Comparison of ENCODE assay signal across 22 mouse cellular contexts in the genomic region with DNA sequence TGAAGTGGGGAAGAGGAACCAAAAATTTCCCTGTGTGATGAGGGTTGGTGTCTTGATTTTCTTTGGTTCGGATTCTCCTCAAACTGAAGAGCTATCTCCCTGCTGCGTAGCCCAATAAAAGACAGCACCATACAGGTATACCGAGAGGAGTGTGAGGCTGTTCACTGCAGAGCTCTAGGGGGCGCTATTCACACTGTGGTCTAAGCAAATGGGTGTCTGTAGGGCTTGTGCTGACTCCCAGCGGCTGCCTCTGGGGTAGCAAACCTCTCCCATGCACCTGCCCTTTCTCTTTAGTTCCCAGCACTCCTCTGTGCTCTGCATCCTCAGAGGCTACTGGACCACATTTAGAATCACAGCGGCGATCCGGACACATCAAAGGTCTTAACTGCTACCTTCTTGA. TPM values are rescaled to one million over a fixed set of nuclear protein-coding genes. Genes with fewer than 3 reads are reported as not detected.
DNase-seq lines count a peak whose midpoint lies in the region; ATAC-seq and TF ChIP-seq lines count a peak whose summit lies in the region.
"Had no signal": no experiment of that assay in that cellular context is flagged by ENCODE, and none has a peak within 500 bp of the region (broad histone marks: within the 10 kb centered on the region; RNA-seq: fewer than 3 reads in every experiment).

No protein-coding gene starts in this region.

- H3K27ac ChIP-seq in forebrain, postnatal 0 days (ENCODE audit: low read depth, low read length): no peak overlapping the region
- no peak overlapping the region for H3K27ac ChIP-seq in forebrain, embryonic 12.5 days
- H3K27ac ChIP-seq in lung, embryonic 14.5 days (ENCODE audit: low read depth): no peak overlapping the region
- H3K27ac ChIP-seq in lung, postnatal 0 days (ENCODE audit: low read length): no peak overlapping the region
- H3K27ac ChIP-seq in MEL (ENCODE audit: control insufficient read depth, low read depth, low read length): no peak overlapping the region
- no peak overlapping the region for H3K27ac ChIP-seq in stomach, postnatal 0 days (replicated peaks)
- H3K27ac ChIP-seq: hindbrain, embryonic 13.5 days; limb, embryonic 10.5 days; liver, embryonic 14.5 days had no signal

- TF ChIP-seq CTCF in forebrain, postnatal 0 days (IDR thresholded peaks at IDR 0.05; ENCODE audit: low read depth): peak; percentile 40; the same call in 1 of the 2 replicates
- 0 out of 2 replicates have a peak, but pooled peaks have one; percentile 1 for TF ChIP-seq CTCF in lung, embryonic 14.5 days (IDR thresholded peaks at IDR 0.05; ENCODE audit: low read depth)
- no peak for TF ChIP-seq CTCF in lung, postnatal 0 days (IDR thresholded peaks at IDR 0.05)
- TF ChIP-seq CTCF in MEL (IDR thresholded peaks at IDR 0.05 in 2 of 3, conservative IDR thresholded peaks at IDR 0.05 in 1 of 3; ENCODE audit: control insufficient read depth in 1 of 3, insufficient read depth in 1 of 3, low read depth in 2 of 3, low read length in 3 of 3, poor library complexity in 1 of 3, severe bottlenecking in 1 of 3): peak; percentile 16 to 42 (median 26); a peak in 4 of 6 replicates
- TF ChIP-seq CTCF in stomach, postnatal 0 days (IDR thresholded peaks at IDR 0.05; ENCODE audit: low read depth): peak; percentile 32; the same call in 1 of the 2 replicates

- H3K79me2 ChIP-seq in MEL (ENCODE audit: control insufficient read depth, insufficient read depth, low read length, poor library complexity): no peaks in the 10 kb centered on the region

- no peaks in the 10 kb centered on the region for H3K9me3 ChIP-seq in forebrain, postnatal 0 days (ENCODE audit: low read length)
- no peaks in the 10 kb centered on the region for H3K9me3 ChIP-seq in forebrain, embryonic 12.5 days
- H3K9me3 ChIP-seq in lung, embryonic 14.5 days (ENCODE audit: low read depth, low read length): no peaks in the 10 kb centered on the region
- H3K9me3 ChIP-seq in lung, postnatal 0 days (ENCODE audit: low read length): no peaks in the 10 kb centered on the region
- no peaks in the 10 kb centered on the region for H3K9me3 ChIP-seq in MEL (replicated peaks; ENCODE audit: insufficient read depth, low read length)
- no peaks in the 10 kb centered on the region for H3K9me3 ChIP-seq in stomach, postnatal 0 days (ENCODE audit: control insufficient read depth, low read length)
- H3K9me3 ChIP-seq: G1E; hindbrain, embryonic 13.5 days; limb, embryonic 10.5 days had no signal

- H3K4me1 ChIP-seq in forebrain, postnatal 0 days (ENCODE audit: insufficient read depth): no peaks in the 10 kb centered on the region
- 0 out of 2 replicates have a peak, but pooled peaks cover 3% of the 10 kb centered on the region for H3K4me1 ChIP-seq in forebrain, embryonic 12.5 days
- H3K4me1 ChIP-seq in lung, embryonic 14.5 days (ENCODE audit: insufficient read depth): no peaks in the 10 kb centered on the region
- H3K4me1 ChIP-seq in lung, postnatal 0 days (ENCODE audit: insufficient read depth, low read depth, low read length): no peaks in the 10 kb centered on the region
- H3K4me1 ChIP-seq in MEL (ENCODE audit: control insufficient read depth in 1 of 2, insufficient read depth in 2 of 2, low read length in 2 of 2): no peaks in the 10 kb centered on the region
- H3K4me1 ChIP-seq in stomach, postnatal 0 days (replicated peaks; ENCODE audit: control insufficient read depth, insufficient read depth): no peaks in the 10 kb centered on the region

- WGBS in forebrain, postnatal 0 days: 52% methylated on average over 8 of the region's 8 CpGs
- 59% methylated on average over 8 of the region's 8 CpGs for WGBS in forebrain, embryonic 12.5 days
- WGBS in lung, embryonic 14.5 days: 57% methylated on average over 8 of the region's 8 CpGs
- WGBS in lung, postnatal 0 days: 64% methylated on average over 8 of the region's 8 CpGs
- WGBS in stomach, postnatal 0 days: 57% methylated on average over 8 of the region's 8 CpGs

- H3K36me3 ChIP-seq in forebrain, postnatal 0 days (ENCODE audit: insufficient read depth): no peaks in the 10 kb centered on the region
- H3K36me3 ChIP-seq in forebrain, embryonic 12.5 days (replicated peaks): no peaks in the 10 kb centered on the region
- no peaks in the 10 kb centered on the region for H3K36me3 ChIP-seq in lung, embryonic 14.5 days (ENCODE audit: insufficient read depth)
- H3K36me3 ChIP-seq in lung, postnatal 0 days (ENCODE audit: insufficient read depth, low read length): no peaks in the 10 kb centered on the region
- H3K36me3 ChIP-seq in MEL (ENCODE audit: control insufficient read depth in 1 of 2, insufficient read depth in 2 of 2, low read length in 2 of 2): no peaks in the 10 kb centered on the region
- no peaks in the 10 kb centered on the region for H3K36me3 ChIP-seq in stomach, postnatal 0 days (ENCODE audit: control insufficient read depth, insufficient read depth, low read length)
- H3K36me3 ChIP-seq: G1E; hindbrain, embryonic 13.5 days; limb, embryonic 10.5 days had no signal

- TF ChIP-seq POLR2A in MEL (IDR thresholded peaks at IDR 0.05; ENCODE audit: control insufficient read depth in 1 of 2, insufficient read depth in 1 of 2, low read depth in 1 of 2, low read length in 2 of 2, poor library complexity in 1 of 2): no peak

- no peak for TF ChIP-seq EP300 in lung, postnatal 0 days (IDR thresholded peaks at IDR 0.05)
- no peak for TF ChIP-seq EP300 in MEL (IDR thresholded peaks at IDR 0.05; ENCODE audit: low read depth in 1 of 2, low read length in 2 of 2)
- TF ChIP-seq EP300 in stomach, postnatal 0 days (optimal IDR thresholded peaks at IDR 0.05): no peak

- no peaks in the 10 kb centered on the region for H3K27me3 ChIP-seq in forebrain, postnatal 0 days (ENCODE audit: insufficient read depth, low read length)
- 0 out of 2 replicates have a peak, but pooled peaks cover 4% of the 10 kb centered on the region for H3K27me3 ChIP-seq in forebrain, embryonic 12.5 days
- H3K27me3 ChIP-seq in lung, embryonic 14.5 days (ENCODE audit: insufficient read depth, low read length): no peaks in the 10 kb centered on the region
- no peaks in the 10 kb centered on the region for H3K27me3 ChIP-seq in lung, postnatal 0 days (replicated peaks; ENCODE audit: insufficient read depth, low read length)
- no peaks in the 10 kb centered on the region for H3K27me3 ChIP-seq in MEL (ENCODE audit: control insufficient read depth in 1 of 2, insufficient read depth in 2 of 2, low read length in 2 of 2)
- no peaks in the 10 kb centered on the region for H3K27me3 ChIP-seq in stomach, postnatal 0 days (ENCODE audit: control insufficient read depth, insufficient read depth, low read length)
- H3K27me3 ChIP-seq: hindbrain, embryonic 13.5 days had no signal

- H3K9ac ChIP-seq in forebrain, postnatal 0 days: no peak overlapping the region
- no peak overlapping the region for H3K9ac ChIP-seq in forebrain, embryonic 12.5 days
- H3K9ac ChIP-seq in lung, embryonic 14.5 days: no peak overlapping the region
- H3K9ac ChIP-seq in lung, postnatal 0 days (replicated peaks; ENCODE audit: low read depth): no peak overlapping the region
- H3K9ac ChIP-seq in MEL (ENCODE audit: control insufficient read depth, low read depth, low read length, poor library complexity, severe bottlenecking): no peak overlapping the region
- H3K9ac ChIP-seq in stomach, postnatal 0 days (ENCODE audit: low read length): no peak overlapping the region
- H3K9ac ChIP-seq: hindbrain, embryonic 13.5 days; liver, embryonic 14.5 days had no signal

- no peak overlapping the region for H3K4me2 ChIP-seq in forebrain, postnatal 0 days (ENCODE audit: low read depth)
- no peak overlapping the region for H3K4me2 ChIP-seq in forebrain, embryonic 12.5 days
- no peak overlapping the region for H3K4me2 ChIP-seq in lung, embryonic 14.5 days
- H3K4me2 ChIP-seq in lung, postnatal 0 days (replicated peaks; ENCODE audit: low read depth, low read length): no peak overlapping the region
- no peak overlapping the region for H3K4me2 ChIP-seq in stomach, postnatal 0 days (replicated peaks; ENCODE audit: low read depth)
- H3K4me2 ChIP-seq: heart, embryonic 11.5 days; hindbrain, embryonic 13.5 days had no signal

- no peak for TF ChIP-seq RAD21 in MEL (IDR thresholded peaks at IDR 0.05; ENCODE audit: low read depth, low read length)

- no peak for ATAC-seq in forebrain, postnatal 0 days
- no peak for ATAC-seq in forebrain, embryonic 12.5 days (ENCODE audit: low FRiP score)
- no peak for ATAC-seq in lung, embryonic 14.5 days (ENCODE audit: insufficient read depth)
- no peak for ATAC-seq in lung, postnatal 0 days
- ATAC-seq in stomach, postnatal 0 days (ENCODE audit: low FRiP score, low TSS enrichment): no peak

- no peak for DNase-seq in forebrain, postnatal 0 days
- no peak for DNase-seq in lung, embryonic 14.5 days
- no peak for DNase-seq in lung, postnatal 0 days (ENCODE audit: low spot score)
- DNase-seq in MEL (ENCODE audit: low read depth, low spot score): no peak
- DNase-seq in stomach, postnatal 0 days (ENCODE audit: low spot score): no peak
- no peak for DNase-seq in layer of hippocampus, adult 8-10 months (ENCODE audit: low spot score in 2 of 2)
- DNase-seq in layer of hippocampus, adult 9-11 months: no peak
- DNase-seq: adrenal gland, postnatal 10 days; B cell, adult 2 months; cerebellum, adult 18-20 months; heart, postnatal 14 days; kidney, adult 11 months; kidney, postnatal 36 days; lung, postnatal 10 days; right cerebral cortex, postnatal 25 days; thymus, adult 18-20 months had no signal

- no peak overlapping the region for H3K4me3 ChIP-seq in forebrain, postnatal 0 days (ENCODE audit: low read depth, low read length)
- no peak overlapping the region for H3K4me3 ChIP-seq in forebrain, embryonic 12.5 days (replicated peaks)
- H3K4me3 ChIP-seq in lung, embryonic 14.5 days (ENCODE audit: low read depth, low read length): no peak overlapping the region
- no peak overlapping the region for H3K4me3 ChIP-seq in lung, postnatal 0 days (ENCODE audit: low read depth, low read length)
- H3K4me3 ChIP-seq in MEL (ENCODE audit: control insufficient read depth in 1 of 2, insufficient read depth in 1 of 2, low read depth in 2 of 2, low read length in 2 of 2): no peak overlapping the region
- H3K4me3 ChIP-seq in stomach, postnatal 0 days (ENCODE audit: low read depth, low read length): no peak overlapping the region
- H3K4me3 ChIP-seq: hindbrain, embryonic 13.5 days; limb, embryonic 10.5 days had no signal

RNA-seq across cellular contexts. Expression of gene N4bp1, which starts 41.2 kb away (rescaled TPM):
- total RNA-seq in forebrain, postnatal 0 days (2014; rRNA removed): 14.8 and 19.4 TPM in 2 replicates
- 3.0 and 4.5 TPM in 2 replicates for polyA plus RNA-seq in forebrain, postnatal 0 days (2015; fragmentation: Nextera tagmentation; extraction: Ambion mirVana)
- polyA plus RNA-seq in forebrain, embryonic 12.5 days (2016; fragmentation: Nextera tagmentation; extraction: Ambion mirVana): 12.4 and 12.7 TPM in 2 replicates
- 11.3 and 11.5 TPM in 2 replicates for polyA plus RNA-seq in lung, embryonic 14.5 days (2014; fragmentation: Nextera tagmentation; extraction: Ambion mirVana)
- 5.4 and 6.4 TPM in 2 replicates for polyA plus RNA-seq in lung, postnatal 0 days (2015; fragmentation: Nextera tagmentation; extraction: Ambion mirVana)
- total RNA-seq in MEL (2012; rRNA removed): 13.4 and 14.0 TPM in 2 replicates
- polyA plus RNA-seq in MEL (2012; ENCODE audit: insufficient read depth in 1 of 2, insufficient read length in 2 of 2, low read depth in 1 of 2, low replicate concordance in 2 of 2, missing spikeins in 1 of 2): 10 to 100 TPM in 1 of 2 experiments, not detected in 1; 24.0 TPM
- polyA plus RNA-seq in stomach, postnatal 0 days (2015; fragmentation: Nextera tagmentation; extraction: Ambion mirVana): 6.5 and 6.6 TPM in 2 replicates
- total RNA-seq in layer of hippocampus, adult 8-10 months (2022): 10 to 100 TPM; 36.7 to 46.5 (median 44.0) TPM
